Mouse (Mus musculus) macrophage (primary cell): ENCODE results near the gene Smg7. TPM values are rescaled to one million over a fixed set of nuclear protein-coding genes. Genes with fewer than 3 reads are reported as not detected.

Experiments
- H3K27ac ChIP-seq: fragments of 350-480 bp; formaldehyde crosslinking; 2 replicates; pipeline ENCODE4 v1.9.0; 2021
- H3K36me3 ChIP-seq: fragments of 350-480 bp; formaldehyde crosslinking; 2 replicates; pipeline ENCODE4 v1.9.0; 2021; ENCODE audit errors: inconsistent target
- H3K4me3 ChIP-seq: fragments of 350-480 bp; formaldehyde crosslinking; 2 replicates; pipeline ENCODE4 v1.9.0; 2021; ENCODE audit errors: inconsistent target
- H3K79me2 ChIP-seq: fragments of 350-480 bp; formaldehyde crosslinking; 2 replicates; pipeline ENCODE4 v1.9.0; 2021; ENCODE audit errors: inconsistent target
- WGBS: methylation state at CpG from one replicate; pipeline ENCODE4 v1.1.7; 2026; ENCODE audit warnings: inconsistent platforms; ENCODE audit not compliant: missing documents; 5-methylcytosine and 5-hydroxymethylcytosine counted together
- polyA plus RNA-seq: library from polyadenylated mRNA; stranded (reverse); fragments of 250-400 nt; gene quantifications from 3 replicates; pipeline ENCODE4 v1.2.4, GENCODE M21; 2018; ENCODE audit warnings: inconsistent platforms

Smg7 gene
- polyA plus RNA-seq, 1 experiment from 2014 or later: 28.9 TPM

DNA sequence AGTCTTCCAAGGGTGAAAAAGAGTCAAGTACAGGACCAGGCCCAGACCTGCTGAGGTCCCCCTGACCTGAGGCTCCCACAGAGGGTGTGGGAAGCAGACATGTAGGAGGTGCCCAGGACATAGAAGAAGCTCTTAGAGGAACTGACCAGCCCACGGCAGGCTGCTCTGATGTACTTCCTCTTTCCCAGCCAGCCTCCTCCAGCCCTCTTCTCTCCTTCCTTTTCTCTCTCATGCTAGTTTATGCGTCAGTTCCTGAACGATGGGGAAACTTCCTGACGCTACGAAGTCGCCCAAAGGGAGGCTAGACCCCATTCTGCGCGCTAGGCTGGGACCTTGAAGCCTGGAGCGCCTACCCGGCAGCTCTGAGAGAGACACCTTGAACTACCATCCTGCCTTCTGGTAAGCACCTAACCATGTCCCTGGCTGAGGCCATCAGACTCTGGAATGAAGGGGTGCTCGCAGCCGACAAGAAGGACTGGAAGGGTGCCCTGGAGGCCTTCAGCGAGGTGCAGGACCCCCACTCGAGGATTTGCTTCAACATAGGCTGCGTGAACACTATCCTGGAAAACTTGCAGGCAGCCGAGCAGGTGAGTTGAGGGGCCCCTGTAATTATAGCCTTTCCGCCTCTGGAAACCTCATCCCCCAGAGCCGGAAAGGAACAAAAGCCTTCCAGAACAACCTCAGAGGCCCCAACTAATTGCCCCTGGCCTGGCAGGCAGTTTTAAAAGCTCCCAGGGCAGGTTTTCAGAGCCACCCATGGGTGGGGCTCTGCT, 94.6 kb downstream of the Smg7 start:
- peaks cover 19% of the 10 kb centered on the region for H3K36me3 ChIP-seq
- peaks cover 51% of the 10 kb centered on the region for H3K79me2 ChIP-seq
- WGBS: 1% methylated on average over 18 of the region's 18 CpGs
- H3K27ac ChIP-seq: peak overlapping the region; percentile 99
- H3K4me3 ChIP-seq: peak overlapping the region; percentile 92

DNA sequence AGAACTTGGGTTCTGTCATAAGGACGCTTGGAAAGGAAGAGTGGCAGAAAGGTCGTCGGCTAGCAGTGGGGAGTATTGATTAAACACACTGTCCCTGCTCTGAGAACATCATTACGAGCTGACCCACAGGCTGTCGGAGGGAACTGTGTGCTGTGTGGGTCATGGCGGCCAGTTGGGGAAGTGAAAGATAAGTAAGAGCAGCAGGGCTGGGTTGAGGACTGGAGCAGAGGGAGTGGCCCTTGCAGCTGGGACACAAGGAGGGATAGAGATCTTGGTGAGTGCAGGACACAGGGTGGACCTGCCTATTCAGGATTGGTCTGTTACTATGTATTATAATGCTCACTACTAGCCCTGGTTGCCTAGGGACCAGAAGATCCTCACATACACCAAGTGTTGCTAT, 97.5 kb downstream of the Smg7 start:
- Histone ChIP-seq H3K36me3 (peaks cover 2% of the 10 kb centered on the region; the same call in 1 of the 2 replicates), H3K4me3 (no peak overlapping the region), H3K27ac (no peak overlapping the region), H3K79me2 (peaks cover 22% of the 10 kb centered on the region)
- WGBS: 41% methylated on average over 6 of the region's 6 CpGs

DNA sequence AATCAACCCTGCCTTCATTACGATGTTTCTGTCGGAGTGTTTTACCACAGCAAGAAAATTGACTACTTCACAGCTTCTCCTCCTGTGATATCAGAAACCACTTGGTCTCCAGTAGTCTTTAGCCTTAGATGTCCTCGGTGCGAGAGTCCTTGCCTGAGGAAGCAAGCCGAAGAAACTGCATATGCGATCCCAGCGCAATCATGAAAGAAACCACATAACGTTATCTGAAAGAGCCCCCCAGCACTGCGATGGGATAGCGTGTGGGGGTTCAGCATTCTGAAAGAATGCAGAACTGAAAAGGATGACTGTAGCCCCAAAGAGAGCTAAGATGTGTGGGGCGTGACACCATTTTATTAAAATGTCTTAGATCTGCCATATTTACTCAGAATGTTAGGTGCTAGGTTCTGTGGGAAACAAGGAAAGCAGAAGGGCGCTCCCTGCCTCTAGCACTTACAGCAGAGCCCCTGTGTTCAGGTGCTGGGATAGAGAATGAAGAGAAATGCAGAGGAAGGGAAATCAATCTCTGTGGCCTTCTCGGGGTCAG, 101.7 kb downstream of the Smg7 start:
- peak overlapping the region; percentile 78 for H3K27ac ChIP-seq
- H3K36me3 ChIP-seq: no peaks in the 10 kb centered on the region
- WGBS: 90% methylated on average over 13 of the region's 13 CpGs
- H3K79me2 ChIP-seq: no peaks in the 10 kb centered on the region
- H3K4me3 ChIP-seq: no peak overlapping the region

DNA sequence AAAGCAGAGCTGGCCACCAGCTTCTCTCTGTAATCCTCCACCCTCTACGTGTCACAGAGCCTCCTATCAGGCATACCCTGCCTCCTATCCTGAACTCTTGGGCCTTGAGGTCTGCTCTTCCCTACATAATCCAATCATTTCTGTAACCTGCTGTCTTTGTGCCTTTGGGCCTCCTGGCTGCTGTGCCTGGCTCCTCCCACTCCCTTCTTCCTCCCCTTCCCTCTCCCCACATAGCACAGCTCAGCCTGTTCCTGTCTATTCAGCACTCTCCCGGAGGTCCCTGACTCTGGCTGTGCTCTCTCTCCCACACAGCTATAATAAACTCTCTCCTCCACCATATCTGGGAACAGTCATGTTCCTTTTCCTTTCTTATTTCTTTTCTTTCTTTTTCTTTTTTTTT, 102.5 kb downstream of the Smg7 start, which contains the start of gene Ncf2:
Ncf2 (plus strand) TSS at position 298 of the 400 bp plus-strand sequence.
- 23% methylated on average over 2 of the region's 2 CpGs for WGBS
- H3K36me3 ChIP-seq: no peaks in the 10 kb centered on the region
- H3K27ac ChIP-seq: peak within 1 kb of the TSS; percentile 78
- H3K4me3 ChIP-seq: no peak within 1 kb of the TSS
- no peaks in the 10 kb centered on the region for H3K79me2 ChIP-seq

DNA sequence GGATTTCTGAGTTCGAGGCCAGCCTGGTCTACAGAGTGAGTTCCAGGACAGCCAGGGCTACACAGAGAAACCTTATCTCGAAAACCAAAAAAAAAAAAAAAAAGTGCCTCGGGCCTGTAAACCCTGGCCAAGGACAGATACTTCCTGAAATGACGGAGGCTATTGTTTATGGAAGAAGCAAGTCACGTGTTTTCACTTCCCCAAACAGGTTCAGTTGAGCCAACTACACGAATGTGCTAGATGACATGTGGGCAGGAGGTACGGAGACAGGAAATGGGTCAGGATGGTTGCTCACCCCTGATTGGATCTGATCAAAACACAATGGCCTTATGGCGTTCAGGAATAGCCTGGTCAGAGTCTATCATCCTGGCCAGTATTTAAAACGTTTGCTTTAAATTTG, 104.3 kb downstream of the Smg7 start:
- peak overlapping the region; percentile 78 for H3K27ac ChIP-seq
- no peaks in the 10 kb centered on the region for H3K79me2 ChIP-seq
- H3K36me3 ChIP-seq: no peaks in the 10 kb centered on the region
- H3K4me3 ChIP-seq: no peak overlapping the region
- 5% methylated on average over 8 of the region's 9 CpGs for WGBS

DNA sequence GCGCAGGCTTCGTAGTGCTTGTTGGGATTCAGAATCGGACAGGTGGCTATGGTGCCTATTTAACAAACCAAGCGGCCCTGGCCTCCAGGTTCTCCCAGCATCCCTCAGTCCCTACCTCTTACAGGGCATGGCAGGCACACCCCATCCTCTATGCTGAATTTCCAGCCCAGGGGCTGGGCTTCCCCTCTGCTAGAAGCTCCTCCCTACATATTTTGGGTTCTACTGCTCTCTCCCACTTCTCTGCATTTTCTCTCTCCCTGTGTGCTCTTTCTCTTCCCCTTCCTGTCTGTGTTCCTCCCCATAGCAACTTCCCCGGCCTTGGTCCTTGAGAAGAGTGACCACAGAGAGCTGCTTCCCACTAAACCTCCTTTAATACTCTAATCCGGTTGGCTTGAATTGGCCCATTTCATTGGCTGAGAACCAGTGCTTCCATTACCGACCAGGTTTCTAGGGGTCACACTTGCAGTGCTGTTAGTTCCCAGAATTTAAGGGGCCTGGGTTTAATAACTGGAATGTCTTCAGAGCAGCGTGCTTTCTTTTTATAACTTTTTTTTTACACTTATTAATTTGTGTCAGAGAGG, 105.7 kb downstream of the Smg7 start:
- no peaks in the 10 kb centered on the region for H3K79me2 ChIP-seq
- H3K36me3 ChIP-seq: no peaks in the 10 kb centered on the region
- 77% methylated on average over 8 of the region's 8 CpGs for WGBS
- no peak overlapping the region for H3K4me3 ChIP-seq
- H3K27ac ChIP-seq: peak overlapping the region; percentile 78

DNA sequence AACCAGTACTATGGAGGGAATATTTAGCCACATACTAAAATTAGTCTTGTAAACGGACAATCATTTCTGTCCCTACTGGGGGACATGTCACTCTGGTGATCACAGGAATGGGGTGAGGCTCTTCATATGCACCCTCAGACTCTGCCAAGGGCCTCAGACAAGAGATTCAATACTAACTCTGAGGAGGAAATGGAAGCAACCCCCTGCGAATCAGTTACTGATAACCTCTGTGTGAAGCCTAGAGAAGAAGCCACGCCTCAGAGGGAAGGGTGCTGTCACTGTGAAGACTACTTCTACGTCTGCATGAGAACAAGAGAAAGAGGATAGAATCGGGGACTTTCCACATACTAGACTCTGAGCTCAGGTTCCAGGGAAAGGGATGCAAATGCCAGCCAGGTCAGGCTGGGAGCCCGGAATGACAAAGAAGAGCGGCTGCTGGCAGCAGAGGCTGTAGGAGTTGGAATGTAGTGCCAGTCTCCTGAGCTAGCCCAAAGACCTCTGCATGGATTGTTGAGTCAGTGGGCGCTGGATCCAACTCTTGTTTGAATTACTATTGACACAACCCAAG, 106.7 kb downstream of the Smg7 start:
- H3K4me3 ChIP-seq: no peak overlapping the region
- H3K79me2 ChIP-seq: no peaks in the 10 kb centered on the region
- 86% methylated on average over 8 of the region's 8 CpGs for WGBS
- H3K36me3 ChIP-seq: no peaks in the 10 kb centered on the region
- no peak overlapping the region for H3K27ac ChIP-seq

DNA sequence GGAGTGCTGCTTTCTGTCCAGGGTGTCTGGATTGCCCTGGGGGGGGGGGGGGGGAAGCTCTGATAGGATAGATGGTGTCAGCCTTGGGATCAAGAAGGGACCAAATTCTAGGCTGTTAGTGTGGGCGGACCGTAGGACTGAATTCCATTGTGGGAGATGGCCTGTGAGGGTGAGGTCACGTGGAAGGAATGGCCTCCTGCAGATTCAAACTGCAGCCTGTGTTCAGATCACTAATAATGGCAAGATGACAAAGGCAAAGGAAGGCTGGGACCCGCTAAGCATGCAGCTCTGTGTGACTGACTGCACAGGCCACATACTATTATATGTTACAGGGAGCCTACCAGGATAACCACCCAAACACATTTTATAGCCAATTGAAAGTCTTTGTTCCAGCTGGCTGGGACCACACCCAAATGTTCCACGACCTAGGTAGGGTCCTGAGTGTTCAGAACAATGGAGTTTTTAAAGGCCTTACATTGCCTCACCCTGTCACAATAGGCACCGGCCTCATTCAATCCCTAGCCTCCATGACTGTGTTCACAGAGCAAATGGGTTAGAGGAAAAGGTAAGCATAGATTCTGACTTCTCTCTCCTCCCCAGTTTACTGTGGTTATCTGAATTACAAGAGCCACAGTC, 108.8 kb downstream of the Smg7 start:
- WGBS: 93% methylated on average over 6 of the region's 6 CpGs
- Histone ChIP-seq H3K27ac (no peak overlapping the region), H3K79me2 (no peaks in the 10 kb centered on the region), H3K36me3 (no peaks in the 10 kb centered on the region), H3K4me3 (no peak overlapping the region)

DNA sequence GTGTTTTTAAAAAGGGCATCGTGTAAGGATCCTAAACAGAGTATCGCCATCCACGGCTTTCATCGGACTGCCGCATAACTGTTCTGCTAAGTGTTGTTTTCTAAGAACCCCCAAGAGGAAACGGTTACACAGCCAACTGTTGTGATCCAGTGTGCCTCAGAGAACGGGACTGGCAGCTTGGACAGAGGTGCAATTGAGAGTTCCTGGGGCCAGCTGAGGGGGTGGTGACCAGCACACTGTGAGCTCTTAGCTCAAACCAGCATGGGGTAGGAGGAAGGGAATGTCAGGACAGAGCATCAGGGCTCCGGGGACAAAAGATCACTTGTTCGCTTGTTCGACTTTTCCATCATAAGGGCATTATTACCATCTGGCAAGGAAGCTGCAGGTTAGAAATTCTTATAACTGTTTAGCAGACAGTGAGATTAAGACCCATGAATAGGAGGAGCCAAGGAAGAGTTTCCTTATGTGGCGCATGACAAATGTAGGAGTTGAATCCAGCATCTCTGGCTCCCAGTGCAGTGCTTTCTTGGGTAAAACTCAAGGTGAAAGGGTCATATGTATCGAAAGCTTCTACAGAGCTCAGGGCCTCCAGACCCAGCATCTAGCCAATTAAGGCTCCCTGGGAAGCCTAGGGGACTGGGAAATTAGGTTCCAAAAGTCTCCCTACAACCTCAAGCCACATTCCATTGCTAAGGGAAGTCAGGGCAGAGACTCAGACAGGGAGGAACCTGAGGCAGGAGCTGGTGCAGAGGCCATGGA, 109.5 kb downstream of the Smg7 start:
- H3K36me3 ChIP-seq: no peaks in the 10 kb centered on the region

DNA sequence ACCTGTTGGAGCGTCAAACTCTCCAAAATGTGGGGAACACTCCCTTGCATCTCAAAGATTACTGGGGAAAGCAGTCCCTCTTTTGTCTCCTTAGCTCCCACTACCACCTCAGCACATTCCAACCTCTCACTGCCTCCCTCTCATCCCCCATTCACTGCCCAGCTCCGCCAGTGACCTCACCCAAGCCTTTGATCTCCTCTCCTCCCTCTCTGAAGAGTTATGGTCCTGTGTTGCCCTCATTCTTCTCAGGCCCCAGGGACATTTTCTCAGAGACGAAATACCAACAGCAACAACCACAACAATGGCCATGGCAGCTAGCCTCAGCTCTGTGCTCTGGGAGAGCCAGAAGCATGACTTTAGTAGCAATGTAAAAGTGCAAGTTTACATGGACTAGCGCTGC, 111.2 kb downstream of the Smg7 start:
- Histone ChIP-seq H3K4me3 (no peak overlapping the region), H3K79me2 (no peaks in the 10 kb centered on the region), H3K36me3 (no peaks in the 10 kb centered on the region), H3K27ac (no peak overlapping the region)
- 88% methylated on average over 4 of the region's 4 CpGs for WGBS

More for the DNA sequence above, 109.5 kb downstream of the Smg7 start:
- Histone ChIP-seq H3K79me2 (no peaks in the 10 kb centered on the region), H3K4me3 (no peak overlapping the region), H3K27ac (no peak overlapping the region)
- 81% methylated on average over 12 of the region's 12 CpGs for WGBS

DNA sequence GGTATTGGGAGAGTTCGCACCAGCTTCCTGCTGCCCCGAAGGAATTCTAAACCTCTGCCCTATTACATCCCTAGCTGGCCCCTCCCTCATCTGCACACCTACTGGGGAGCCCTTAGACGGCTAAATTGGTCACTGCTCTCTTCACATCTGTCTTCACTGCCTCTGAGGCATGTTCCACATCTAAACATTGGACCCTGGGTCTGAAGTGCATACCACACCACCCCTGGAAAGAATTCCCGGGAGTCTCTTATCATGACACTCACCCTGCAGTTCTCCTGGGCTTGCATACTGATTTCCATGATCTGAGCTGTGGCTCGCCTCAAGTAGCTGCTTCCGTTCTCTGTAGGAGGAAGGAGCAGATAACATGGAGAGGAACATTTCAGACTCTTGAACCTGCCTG, 111.6 kb downstream of the Smg7 start:
- no peak overlapping the region for H3K27ac ChIP-seq
- whole genome bisulfite sequencing: 46% methylated on average over 6 of the region's 6 CpGs
- no peaks in the 10 kb centered on the region for H3K79me2 ChIP-seq
- H3K36me3 ChIP-seq: no peaks in the 10 kb centered on the region
- H3K4me3 ChIP-seq: no peak overlapping the region

DNA sequence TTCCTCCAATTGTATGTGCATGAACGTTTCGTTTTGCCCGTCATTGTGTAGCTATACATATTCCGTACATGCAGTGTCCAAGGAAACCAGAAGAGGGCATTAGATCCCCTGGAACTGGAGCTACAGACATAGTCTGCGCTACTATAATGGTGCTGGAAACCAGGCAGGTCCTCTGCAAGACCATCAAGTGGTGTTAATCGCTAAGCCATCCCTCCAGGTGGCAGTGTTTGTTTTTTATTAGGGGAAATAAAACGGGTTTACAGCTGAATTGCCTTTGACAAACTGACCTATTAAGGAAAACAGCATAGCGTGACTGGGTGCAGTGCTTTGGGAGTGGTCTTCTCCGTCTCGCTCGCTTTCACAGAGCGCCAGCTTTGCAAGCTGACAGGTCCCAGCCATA, 112.2 kb downstream of the Smg7 start:
- Histone ChIP-seq H3K4me3 (no peak overlapping the region), H3K36me3 (no peaks in the 10 kb centered on the region), H3K27ac (no peak overlapping the region), H3K79me2 (no peaks in the 10 kb centered on the region)
- WGBS: 52% methylated on average over 12 of the region's 12 CpGs

DNA sequence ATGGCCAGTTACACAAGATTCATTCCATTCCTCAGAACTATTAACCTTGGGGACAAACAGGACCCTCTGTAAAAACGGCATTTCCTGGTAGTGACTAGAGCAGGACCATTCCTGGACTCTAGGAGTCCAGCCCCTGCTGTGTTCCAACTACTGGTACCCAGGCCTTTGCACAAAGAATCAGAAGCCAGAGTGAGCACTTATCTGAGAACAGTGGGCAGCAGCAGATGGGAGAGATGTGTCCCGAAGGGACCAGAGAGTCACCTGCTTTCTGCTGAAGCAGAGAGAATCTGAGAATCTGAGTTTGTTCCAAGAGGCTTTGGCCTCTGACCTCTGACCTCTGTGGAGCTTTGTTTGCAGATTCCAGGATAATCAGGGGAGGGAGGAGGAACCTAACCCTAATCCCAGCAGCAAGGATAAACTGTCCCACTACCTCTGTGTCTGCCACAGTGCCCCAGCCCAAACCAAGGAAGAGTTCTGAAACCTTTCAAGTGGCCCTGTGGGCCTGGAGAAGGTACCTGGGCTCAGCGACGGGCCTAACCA, 114.3 kb downstream of the Smg7 start:
- H3K27ac ChIP-seq: no peak overlapping the region
- no peak overlapping the region for H3K4me3 ChIP-seq
- 83% methylated on average over 4 of the region's 4 CpGs for WGBS
- no peaks in the 10 kb centered on the region for H3K36me3 ChIP-seq
- H3K79me2 ChIP-seq: no peaks in the 10 kb centered on the region
